Mouse (Mus musculus) left cerebral cortex, adult 6 months (tissue): ENCODE data around the gene Pramef20. TPM values are rescaled to one million over a fixed set of nuclear protein-coding genes. Genes with fewer than 3 reads are reported as not detected.

Source experiments
- long read RNA-seq, 2 experiments: library from polyadenylated mRNA; unstranded; transcript quantifications; one replicate each; pipeline ENCODE4 v2.0.0; 2019 to 2020
- polyA plus RNA-seq: library from polyadenylated mRNA; unstranded; fragments of <200 nt; fragmentation: Nextera tagmentation; gene quantifications from 2 replicates; pipeline ENCODE4 v1.2.3, GENCODE M21; 2021

Gene Pramef20
- polyA plus RNA-seq: not detected in 2 replicates
- long read RNA-seq, experiment 1: 0 reads
- long read RNA-seq, experiment 2: 0 reads

GRCm38 (mm10) chr4:144377911-144378310 is at the start of gene Pramef20:
Gene Pramef20 (minus strand): TSS chr4:144377933.

GRCm38 (mm10) chr4:144408290-144408689 is 30.6 kb upstream of the Pramef20 start, which contains the start of gene Pramef12:
Gene Pramef12 (minus strand): TSS chr4:144408464.

GRCm38 (mm10) chr4:144357642-144358041 is 20.1 kb downstream of the Pramef20 start, which contains the start of gene Gm13119:
Gene Gm13119 (plus strand): TSS chr4:144357942.

GRCm38 (mm10) chr4:144329949-144330348 is 47.8 kb downstream of the Pramef20 start, which contains the start of gene Gm13128:
Gene Gm13128 (plus strand): TSS chr4:144330249.

Other genes with a start within 250 kb of the Pramef20 start
- not detected in 2 replicates for gene Oog3, start 215.3 kb downstream of the Pramef20 start, polyA plus RNA-seq
- gene Oog2, start 187.2 kb downstream of the Pramef20 start, polyA plus RNA-seq: not detected in 2 replicates
- gene C87977, start 164.6 kb downstream of the Pramef20 start, polyA plus RNA-seq: not detected in 2 replicates
- gene Pramel5, start 97.4 kb downstream of the Pramef20 start, polyA plus RNA-seq: not detected in 2 replicates
- not detected in 2 replicates for gene Gm13128, start 47.7 kb downstream of the Pramef20 start, polyA plus RNA-seq
- not detected in 2 replicates for gene Gm13119, start 20.0 kb downstream of the Pramef20 start, polyA plus RNA-seq
- gene Pramef12, start 30.5 kb upstream of the Pramef20 start, polyA plus RNA-seq: not detected in 2 replicates
- not detected in 2 replicates for gene 1700012P22Rik, start 60.8 kb upstream of the Pramef20 start, polyA plus RNA-seq
- gene Gm9944, start 75.4 kb upstream of the Pramef20 start, polyA plus RNA-seq: not detected in 2 replicates
- not detected in 2 replicates for gene Aadacl3, start 85.8 kb upstream of the Pramef20 start, polyA plus RNA-seq
- gene 9430007A20Rik, start 141.9 kb upstream of the Pramef20 start, polyA plus RNA-seq: not detected in 2 replicates
- gene Gm13124, start 187.2 kb upstream of the Pramef20 start, polyA plus RNA-seq: not detected in 2 replicates
- not detected in 2 replicates for gene Aadacl4, start 235.8 kb upstream of the Pramef20 start, polyA plus RNA-seq